Mouse (Mus musculus) gastrocnemius, adult 8-10 months (tissue): ENCODE data around the gene Zbtb18. TPM values are rescaled to one million over a fixed set of nuclear protein-coding genes. Genes with fewer than 3 reads are reported as not detected.
"Not testable (repeated sequence)": the region's sequence is repeated elsewhere in the genome, so short reads cannot be mapped to it uniquely, and the experiment has no call there.

ENCODE experiments used
- DNase-seq, 2 experiments: peaks; one replicate each; pipeline ENCODE4 v3.0.0; 2022; ENCODE audit warnings: low spot score in 2 of 2
- total RNA-seq, 4 experiments: library from RNA; stranded (reverse); gene quantifications; 2 replicates each; pipeline ENCODE4 v1.2.4; 2022

Gene Zbtb18
- total RNA-seq, 4 experiments from 2014 or later: 113 to 163 (median 126) TPM

GRCm38 (mm10) chr1:177447086-177447485 lies 4.9 kb downstream of the Zbtb18 start:
- no peak for DNase-seq

GRCm38 (mm10) chr1:177447541-177448111 lies 5.5 kb downstream of the Zbtb18 start:
- DNase-seq: no peak

GRCm38 (mm10) chr1:177448121-177448561 lies 6.0 kb downstream of the Zbtb18 start:
- no peak for DNase-seq

- no peak for DNase-seq
Observed at GRCm38 (mm10) chr1:177448921-177449320, 6.8 kb downstream of the Zbtb18 start.

- DNase-seq: not testable (repeated sequence)
Observed at GRCm38 (mm10) chr1:177449857-177450256, 7.7 kb downstream of the Zbtb18 start.

GRCm38 (mm10) chr1:177451041-177451440 lies 8.9 kb downstream of the Zbtb18 start:
- no peak for DNase-seq

- no peak for DNase-seq
Observed at GRCm38 (mm10) chr1:177451991-177452431, 9.9 kb downstream of the Zbtb18 start.

- DNase-seq: no peak
Observed at GRCm38 (mm10) chr1:177452987-177453386, 10.8 kb downstream of the Zbtb18 start.

- no peak for DNase-seq
Observed at GRCm38 (mm10) chr1:177453806-177454205, 11.7 kb downstream of the Zbtb18 start.

- no peak for DNase-seq
Observed at GRCm38 (mm10) chr1:177454492-177454891, 12.3 kb downstream of the Zbtb18 start.

- no peak for DNase-seq
Observed at GRCm38 (mm10) chr1:177455466-177455865, 13.3 kb downstream of the Zbtb18 start.

GRCm38 (mm10) chr1:177456208-177456607 lies 14.1 kb downstream of the Zbtb18 start:
- DNase-seq: no peak

- no peak for DNase-seq
Observed at GRCm38 (mm10) chr1:177456772-177457171, 14.6 kb downstream of the Zbtb18 start.

GRCm38 (mm10) chr1:177457981-177458380 lies 15.8 kb downstream of the Zbtb18 start:
- no peak for DNase-seq

- DNase-seq: no peak
Observed at GRCm38 (mm10) chr1:177458456-177459389, 16.6 kb downstream of the Zbtb18 start.

- DNase-seq: no peak
Observed at GRCm38 (mm10) chr1:177459536-177459935, 17.4 kb downstream of the Zbtb18 start.

GRCm38 (mm10) chr1:177467150-177467549 lies 25.0 kb downstream of the Zbtb18 start:
- no peak for DNase-seq

GRCm38 (mm10) chr1:177468436-177468835 lies 26.3 kb downstream of the Zbtb18 start:
- DNase-seq: no peak

- DNase-seq: no peak
Observed at GRCm38 (mm10) chr1:177470091-177470490, 27.9 kb downstream of the Zbtb18 start.

- DNase-seq: no peak
Observed at GRCm38 (mm10) chr1:177470951-177471350, 28.8 kb downstream of the Zbtb18 start.

- DNase-seq: no peak
Observed at GRCm38 (mm10) chr1:177475542-177476197, 33.5 kb downstream of the Zbtb18 start.

- DNase-seq: no peak
Observed at GRCm38 (mm10) chr1:177478578-177478977, 36.4 kb downstream of the Zbtb18 start.
